Mouse (Mus musculus) heart, postnatal 25 days (tissue): ENCODE data around the gene Hpdl. TPM values are rescaled to one million over a fixed set of nuclear protein-coding genes. Genes with fewer than 3 reads are reported as not detected.

Experiments
- DNase-seq: peaks from one replicate; pipeline ENCODE4 v3.0.0; 2022; ENCODE audit warnings: low spot score
- intact Hi-C: fragments of 180-260 bp; cut with DNase I; formaldehyde crosslinking; loops from one replicate; pipeline ENCODE4 v1.15.1; 2025
- total RNA-seq, 2 experiments: library from RNA; stranded (reverse); gene quantifications; 2 replicates each; pipeline ENCODE4 v1.2.3; 2021

Hpdl gene
- total RNA-seq, 2 experiments from 2014 or later: 4.2 to 4.8 TPM

DNA sequence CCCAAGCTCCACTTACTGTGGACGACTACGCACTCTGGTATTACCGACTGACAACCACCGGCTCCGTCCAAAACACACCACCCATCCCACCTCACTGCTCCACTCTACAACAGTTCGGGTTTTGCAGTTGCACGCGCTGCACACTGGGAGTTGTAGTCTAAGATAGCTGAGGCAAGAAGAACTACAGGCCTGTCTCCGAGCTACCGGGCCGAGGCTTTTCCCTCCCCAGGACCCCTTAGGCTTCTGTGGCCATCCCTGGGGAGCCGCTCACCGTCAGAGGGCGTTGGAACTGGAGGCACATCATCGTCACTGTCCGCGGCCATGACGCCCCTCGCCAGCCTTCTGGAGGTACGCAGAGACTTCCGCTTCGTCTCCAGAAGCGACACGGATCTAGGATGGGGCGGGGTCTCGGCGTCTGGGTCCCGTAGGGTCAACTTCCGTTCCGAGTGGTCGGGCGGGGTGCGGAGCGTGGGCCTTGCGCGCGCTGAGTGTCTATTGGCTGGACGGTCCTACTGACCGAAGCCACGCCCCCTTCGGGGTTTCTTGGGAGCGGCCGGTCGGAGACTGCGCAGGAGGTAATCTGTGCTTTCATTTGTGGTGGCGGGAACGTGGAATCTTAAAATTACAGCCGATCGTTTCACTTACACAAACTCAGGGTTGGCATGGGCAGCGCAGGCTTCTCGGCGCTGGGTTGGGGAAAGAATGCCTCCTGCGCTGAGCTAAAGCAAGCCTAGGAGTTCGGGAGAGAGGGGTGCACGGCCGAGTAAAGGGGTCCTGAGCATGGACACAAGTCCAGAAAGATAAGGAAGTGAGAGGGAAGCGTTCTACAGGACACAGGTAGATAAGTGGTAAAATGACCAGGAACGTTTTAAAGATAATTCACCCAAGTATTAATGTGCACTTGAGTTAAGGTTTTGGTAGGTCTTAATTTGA, 14.0 kb downstream of the Hpdl start, which contains the start of the genes Toe1 and Mutyh:
TSS of gene Toe1 (minus strand) at position 444 of the 933 bp plus-strand sequence.
TSS of gene Mutyh (plus strand) at position 527 of the 933 bp plus-strand sequence.
- intact Hi-C loops: loop anchor here (5.0 kb wide), 1 partner anchor 185 kb away; the partner anchor contains the start of gene Urod
- DNase-seq: peak; percentile 90

DNA sequence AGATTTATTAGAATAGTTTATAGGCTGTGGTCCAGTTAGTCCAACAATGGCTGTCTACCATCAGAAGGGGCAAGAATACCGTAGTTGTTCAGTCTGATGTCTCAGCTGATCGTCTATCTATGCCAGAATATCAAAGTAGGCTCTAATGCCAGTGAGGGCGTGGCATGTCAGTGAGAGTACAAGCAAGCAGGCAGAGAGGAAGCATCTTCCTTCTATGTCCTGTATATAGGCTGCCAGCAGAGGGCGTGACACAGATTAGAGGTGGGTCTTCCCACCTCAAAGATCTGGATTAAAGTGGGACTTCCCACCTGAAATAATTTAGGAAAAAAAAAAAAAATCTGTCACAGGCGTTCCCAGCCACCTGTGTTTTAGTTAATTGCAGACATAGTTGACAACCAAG, 21.6 kb downstream of the Hpdl start:
- DNase-seq: no peak
- intact Hi-C loops: no loop called here

DNA sequence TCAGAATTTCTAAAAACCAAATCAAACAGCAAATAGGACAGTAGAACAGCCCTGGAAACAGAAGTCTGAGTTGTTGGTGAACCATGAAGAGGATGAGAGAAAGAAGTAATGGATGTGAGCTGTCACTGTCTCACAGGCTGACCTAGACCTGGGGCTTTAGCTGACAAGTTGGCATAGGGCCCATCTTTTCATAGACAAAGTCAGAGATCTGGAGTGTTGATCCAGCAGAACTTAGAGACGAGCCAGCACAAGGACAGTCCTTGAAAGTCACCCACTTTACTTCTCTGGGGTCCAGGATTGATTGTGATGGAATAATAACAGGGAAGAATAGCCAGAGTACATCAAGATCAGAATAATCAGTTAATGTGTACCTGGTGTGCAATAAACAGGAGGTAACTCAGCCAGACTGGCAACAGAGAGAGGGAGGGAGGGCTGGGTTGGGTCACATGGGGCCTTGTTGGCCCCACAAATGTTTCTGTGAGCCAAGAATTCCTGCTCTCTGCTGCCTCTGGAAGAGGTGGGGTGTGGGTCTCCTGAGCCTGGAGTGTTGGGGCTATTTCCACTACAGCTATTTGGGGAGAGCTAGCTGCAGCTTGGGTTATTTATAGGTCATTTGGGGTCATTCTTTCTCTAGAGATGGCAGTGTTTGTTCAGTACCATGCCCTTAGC, 24.9 kb downstream of the Hpdl start:
- intact Hi-C loops: no loop called here
- peak; percentile 11 for DNase-seq

DNA sequence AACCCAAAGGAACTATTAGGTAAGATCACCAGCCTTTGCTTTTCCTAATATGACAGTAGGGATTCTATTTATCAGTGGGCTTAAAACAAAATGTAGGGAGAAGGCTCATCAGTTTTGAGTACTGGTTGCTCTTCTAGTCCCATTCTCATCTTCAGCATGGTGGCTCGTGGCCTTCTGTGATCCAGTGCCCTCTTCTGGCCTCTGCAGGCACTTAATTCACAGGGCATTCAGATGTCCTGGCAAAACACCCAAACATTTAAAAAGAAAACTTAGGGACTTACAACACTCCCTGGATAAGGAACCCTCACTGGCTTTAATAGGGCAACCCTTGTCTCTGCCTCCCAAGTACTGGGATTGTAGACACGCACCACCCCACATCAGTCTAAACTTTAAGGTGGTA, 27.2 kb downstream of the Hpdl start:
- intact Hi-C loops: no loop called here

DNA sequence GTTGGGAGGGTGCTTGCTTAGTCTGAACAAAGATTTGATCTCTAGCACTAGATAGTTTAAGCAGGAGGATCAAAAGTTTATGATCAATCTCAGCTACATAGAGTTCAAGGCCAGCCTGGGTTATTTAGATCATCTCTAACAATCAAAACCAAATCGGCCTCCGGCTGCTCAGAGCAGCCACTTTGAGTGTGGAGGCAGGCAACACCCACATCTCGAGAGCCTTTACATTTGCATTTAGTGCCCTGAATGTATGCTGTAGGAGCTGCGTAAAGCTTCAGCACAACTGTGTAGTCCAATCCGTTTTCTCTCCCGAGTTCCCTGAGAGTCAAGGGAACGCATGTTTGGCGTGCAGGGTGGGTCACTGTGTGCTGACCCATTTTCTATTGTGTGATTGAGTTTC, 29.1 kb downstream of the Hpdl start:
- intact Hi-C loops: no loop called here
- DNase-seq: no peak

More for the DNA sequence above, 27.2 kb downstream of the Hpdl start:
- DNase-seq: no peak

DNA sequence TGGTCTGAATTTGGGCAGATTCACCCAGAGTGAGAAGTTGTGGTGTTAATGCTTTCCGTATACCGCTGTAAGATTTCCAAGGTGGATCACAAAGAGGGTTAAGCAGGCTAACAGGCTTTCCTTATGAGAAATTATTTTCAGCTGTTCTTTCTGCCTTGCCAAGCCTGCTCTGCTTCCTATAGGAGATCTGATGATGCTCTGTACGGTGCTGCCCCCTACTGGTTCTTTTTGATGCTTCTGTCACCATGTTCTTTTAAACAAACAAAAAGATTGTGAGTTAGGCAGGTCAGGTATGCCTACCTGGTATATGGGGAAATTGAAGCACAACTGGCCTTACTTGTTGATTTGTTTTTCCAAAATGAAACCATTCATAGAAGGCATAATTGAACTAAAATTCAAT, 32.6 kb downstream of the Hpdl start:
- intact Hi-C loops: loop anchor here (1.0 to 10.0 kb wide), 2 partner anchors 70 to 144 kb away; no protein-coding TSS in a partner anchor

DNA sequence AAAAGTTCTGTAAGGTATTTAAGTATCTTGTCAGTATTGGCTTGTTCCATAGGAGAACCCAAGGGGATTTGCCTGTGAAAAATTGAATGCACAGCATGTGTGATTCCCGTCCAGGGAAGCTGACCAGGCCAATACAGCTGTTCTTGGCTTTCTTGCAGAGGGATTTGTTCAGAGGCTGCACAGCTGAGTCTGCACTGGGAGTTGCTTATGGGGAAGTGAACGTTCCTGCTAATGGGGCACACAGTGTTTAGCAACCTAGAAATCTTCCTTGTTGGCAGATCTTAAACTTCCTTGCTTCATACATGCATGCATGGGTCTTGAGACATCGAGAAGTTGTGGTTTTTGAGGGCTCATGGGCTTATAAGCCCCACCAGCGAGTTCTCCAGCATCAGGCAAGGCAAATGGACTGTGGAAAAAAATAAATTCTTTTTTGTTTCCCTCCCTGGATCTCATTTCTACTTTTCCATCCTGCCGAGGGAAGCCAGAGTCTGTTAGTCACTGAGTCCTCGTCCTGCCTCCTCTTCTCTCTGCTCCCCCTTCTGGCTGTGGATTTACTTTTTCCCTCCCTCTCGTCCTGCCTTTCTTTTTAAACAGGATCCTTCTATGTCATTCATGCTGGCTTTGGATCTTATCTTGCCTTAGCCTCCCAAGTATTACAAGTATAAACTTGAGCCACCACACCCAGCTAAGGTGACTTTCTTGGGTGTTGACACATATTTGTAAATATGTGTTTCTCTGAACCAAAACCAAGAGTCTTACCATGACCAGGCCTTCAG, 33.3 kb downstream of the Hpdl start:
- DNase-seq: no peak
- intact Hi-C loops: loop anchor here (10.0 kb wide), 1 partner anchor 143 kb away; no protein-coding TSS in a partner anchor

More for the DNA sequence above, 32.6 kb downstream of the Hpdl start:
- DNase-seq: peak; percentile 16

DNA sequence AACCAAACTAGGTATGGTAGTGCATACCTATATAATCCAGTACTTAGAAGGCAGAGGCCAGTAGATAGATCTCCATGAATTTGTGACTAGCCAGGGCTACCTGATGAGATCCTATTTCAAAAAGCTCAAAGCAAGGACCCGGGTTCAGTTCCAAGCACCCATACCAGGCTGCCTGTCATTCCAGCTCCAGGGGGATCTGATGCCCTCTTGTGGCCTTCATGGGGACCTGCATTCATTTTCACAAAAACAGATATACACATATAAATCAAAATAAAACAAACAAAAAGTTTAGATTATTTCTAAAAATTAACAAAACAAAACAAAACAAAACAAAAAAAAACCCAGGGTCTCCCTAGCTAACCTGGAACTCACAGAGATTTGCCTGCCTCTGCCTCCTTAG, 34.9 kb downstream of the Hpdl start:
- DNase-seq: no peak

DNA sequence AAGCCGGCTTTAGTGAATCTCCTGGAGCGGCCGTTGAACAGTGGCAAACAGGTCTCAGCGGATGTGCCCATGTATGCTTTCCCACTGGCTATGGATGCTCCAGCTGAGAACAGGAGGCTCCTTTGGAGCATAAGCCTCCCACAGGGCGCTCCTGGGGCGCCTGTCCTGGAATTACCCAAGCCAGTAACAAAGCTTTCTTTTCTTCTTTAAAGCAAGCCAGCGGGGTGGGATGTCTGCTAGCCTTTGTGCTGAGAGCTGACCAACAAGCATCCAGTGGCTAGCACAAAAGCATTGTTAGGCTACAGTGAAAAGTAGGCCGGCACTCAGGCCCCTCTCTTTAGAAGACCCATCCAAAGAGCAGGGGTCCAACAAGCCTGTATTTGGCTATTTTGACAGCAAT, 39.3 kb downstream of the Hpdl start:
- DNase-seq: no peak
- intact Hi-C loops: loop anchor here (10.0 kb wide), 1 partner anchor 137 kb away; no protein-coding TSS in a partner anchor

More for the DNA sequence above, 34.9 kb downstream of the Hpdl start:
- intact Hi-C loops: loop anchor here (10.0 kb wide), 1 partner anchor 142 kb away; no protein-coding TSS in a partner anchor

DNA sequence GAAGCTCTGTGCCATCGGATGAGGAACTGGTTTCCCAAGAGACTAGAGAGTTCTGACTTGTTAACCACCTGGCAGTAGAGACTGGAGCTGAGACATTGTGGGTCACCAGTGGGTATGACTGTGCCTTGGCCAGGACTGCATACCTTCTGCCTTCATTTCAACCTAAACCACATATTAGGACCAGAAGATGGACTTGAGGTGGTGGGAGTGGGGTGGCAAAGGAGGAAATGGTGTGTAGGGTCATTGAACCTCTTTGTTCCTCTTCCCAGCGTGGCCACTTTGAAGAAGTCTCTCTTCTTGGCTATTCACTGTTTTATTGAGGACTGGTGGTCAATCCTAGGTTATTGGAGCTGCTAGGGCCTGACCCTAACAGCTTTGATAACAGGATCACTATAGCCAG, 40.1 kb downstream of the Hpdl start:
- intact Hi-C loops: loop anchor here (10.0 kb wide), 1 partner anchor 137 kb away; no protein-coding TSS in a partner anchor
- no peak for DNase-seq

DNA sequence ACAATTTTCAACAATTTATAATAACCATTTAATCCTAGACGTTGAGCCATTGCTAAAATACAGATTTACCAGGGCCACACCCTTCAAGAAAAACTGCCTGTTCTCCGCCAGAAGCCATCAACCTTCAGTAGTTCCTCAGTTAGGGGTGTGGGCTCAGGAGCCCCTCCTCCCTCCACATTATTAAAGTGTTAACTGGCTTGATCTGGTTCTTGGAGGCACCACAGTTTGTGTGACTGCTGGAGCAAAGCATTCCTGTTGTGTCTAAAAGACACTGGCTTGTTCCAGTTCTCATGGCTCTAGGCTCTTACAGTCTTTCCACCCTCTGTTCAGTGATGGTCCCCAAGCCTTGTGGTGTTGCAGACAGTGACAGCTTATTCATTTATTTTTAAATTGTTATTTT, 41.0 kb downstream of the Hpdl start:
- intact Hi-C loops: loop anchor here (10.0 kb wide), 1 partner anchor 136 kb away; no protein-coding TSS in a partner anchor

DNA sequence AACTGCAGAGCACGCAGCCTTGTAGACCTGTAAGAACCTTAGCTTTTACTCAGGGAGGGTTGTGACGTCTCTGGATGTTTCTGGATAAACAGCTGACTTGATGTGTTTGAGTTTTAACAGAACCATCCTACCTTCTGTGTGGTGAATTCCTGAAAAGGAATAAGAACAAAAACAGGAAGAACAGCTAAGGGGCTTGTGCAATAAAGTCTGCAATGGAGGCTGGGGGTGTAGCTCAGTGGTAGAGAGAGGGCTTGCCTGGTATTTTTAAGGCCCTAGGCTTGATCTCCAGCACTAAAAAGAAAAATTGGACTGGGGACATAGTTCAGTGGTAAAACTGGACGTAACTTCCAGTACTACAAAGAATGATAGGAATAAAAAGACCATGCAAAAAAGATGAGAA, 44.4 kb downstream of the Hpdl start:
- no peak for DNase-seq
- intact Hi-C loops: no loop called here

More for the DNA sequence above, 41.0 kb downstream of the Hpdl start:
- no peak for DNase-seq

DNA sequence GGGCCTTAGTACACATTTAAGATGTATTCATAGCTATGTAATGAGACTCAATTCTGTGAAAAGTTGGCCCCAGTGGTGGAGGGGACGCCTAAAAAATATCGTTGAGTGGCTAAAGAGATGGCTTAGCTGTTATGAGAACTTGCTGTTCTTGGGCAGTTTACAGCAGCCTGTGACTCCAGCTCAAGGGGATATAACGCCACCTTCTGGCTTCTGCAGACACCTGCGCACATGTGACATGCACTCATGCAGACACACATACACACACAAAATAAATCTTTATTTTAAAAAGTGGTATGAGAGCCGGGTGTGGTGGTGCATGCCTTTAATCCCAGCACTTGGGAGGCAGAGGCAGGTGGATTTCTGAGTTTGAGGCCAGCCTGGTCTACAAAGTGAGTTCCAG, 45.1 kb downstream of the Hpdl start:
- no peak for DNase-seq
- intact Hi-C loops: no loop called here

Other genes starting within 250 kb of the Hpdl start
- gene Ccdc17, start 225.1 kb downstream of the Hpdl start, total RNA-seq: 1 to 10 TPM; 3.0 to 4.2 TPM
- gene Nasp, start 193.8 kb downstream of the Hpdl start, total RNA-seq: 10 to 100 TPM; 21.1 to 24.6 TPM
- gene Akr1a1, start 170.0 kb downstream of the Hpdl start, total RNA-seq: 100 to 1,000 TPM; 277 to 278 TPM
- gene Prdx1, start 136.2 kb downstream of the Hpdl start, total RNA-seq: 100 to 1,000 TPM; 429 to 473 TPM
- 10 to 100 TPM; 57.6 TPM for gene Mmachc, start 113.3 kb downstream of the Hpdl start, total RNA-seq
- gene Ccdc163, start 113.2 kb downstream of the Hpdl start, total RNA-seq: 1 to 10 TPM; 5.5 to 5.6 TPM
- gene Tesk2, start 100.8 kb downstream of the Hpdl start, total RNA-seq: 1 to 10 TPM; 2.3 to 2.5 TPM
- gene Toe1, start 14.1 kb downstream of the Hpdl start, total RNA-seq: 1 to 10 TPM; 6.9 to 8.2 TPM
- gene Mutyh, start 14.0 kb downstream of the Hpdl start, total RNA-seq: 1 to 10 TPM; 1.5 to 1.6 TPM
- gene Zswim5, start 55.7 kb upstream of the Hpdl start, total RNA-seq: 1 to 10 TPM in 1 of 2 experiments, under 1 TPM in 1; 0.94 to 1.2 TPM
- 10 to 100 TPM; 85.0 to 91.1 TPM for gene Urod, start 172.7 kb upstream of the Hpdl start, total RNA-seq
- gene Hectd3, start 173.6 kb upstream of the Hpdl start, total RNA-seq: 10 to 100 TPM; 14.8 to 15.3 TPM
- gene Eif2b3, start 197.7 kb upstream of the Hpdl start, total RNA-seq: 10 to 100 TPM; 13.5 to 13.8 TPM